Mouse (Mus musculus): ENCODE measurements at regions not wholly inside any gene's neighbourhood (a gene's known extent, or its start where the extent isn't known, plus 50 kb on each side); places are given as distances from the start of the nearest gene placed in this dataset.
A peak's percentile ranks its signal among the peaks of the same experiment; 100 is the strongest.
"Not testable (repeated sequence)": the region's sequence is repeated elsewhere in the genome, so short reads cannot be mapped to it uniquely, and the experiment has no call there.

DNA sequence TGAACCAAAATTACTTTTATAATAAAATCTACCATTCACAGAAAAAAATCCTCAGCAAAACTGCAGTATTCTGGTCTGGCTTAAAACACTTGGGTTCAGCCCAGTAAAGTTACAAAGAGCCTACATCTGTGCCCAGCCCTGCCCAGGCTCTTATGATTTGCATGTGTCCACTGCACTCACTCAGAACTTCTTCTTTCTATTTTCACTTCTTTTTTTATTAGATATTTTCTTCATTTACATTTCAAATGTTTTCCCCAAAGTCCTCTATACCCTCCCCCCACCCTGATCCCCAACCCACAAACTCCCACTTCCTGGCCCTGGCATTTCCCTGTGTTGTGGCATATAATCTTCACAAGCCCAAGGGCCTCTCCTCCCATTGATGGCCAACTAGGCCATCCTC lies 1442.4 kb upstream of the Tacstd2 start:
- no peak for DNase-seq (ENCODE audit: low spot score in 2 of 2)

DNA sequence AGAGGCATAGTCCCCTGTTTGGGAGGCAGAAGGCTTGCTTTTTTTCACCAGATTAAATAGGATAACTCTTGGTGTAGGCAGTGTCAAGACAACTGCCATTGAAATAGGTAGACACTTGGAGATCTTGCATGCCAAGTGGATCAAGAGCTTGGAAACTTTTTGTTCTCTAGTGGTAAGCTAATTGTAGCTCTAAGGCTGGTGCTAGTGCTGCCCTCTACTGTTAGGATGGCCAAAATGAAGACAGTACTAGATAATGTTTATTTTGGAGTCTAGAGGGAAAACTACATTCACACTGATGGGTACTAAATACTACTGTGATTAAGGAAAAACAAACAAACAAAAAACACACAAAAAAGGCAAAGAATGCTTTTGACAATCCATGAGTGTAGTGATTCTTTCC lies 1428.4 kb upstream of the Tacstd2 start:
- no peak for DNase-seq (ENCODE audit: low spot score in 2 of 2)

DNA sequence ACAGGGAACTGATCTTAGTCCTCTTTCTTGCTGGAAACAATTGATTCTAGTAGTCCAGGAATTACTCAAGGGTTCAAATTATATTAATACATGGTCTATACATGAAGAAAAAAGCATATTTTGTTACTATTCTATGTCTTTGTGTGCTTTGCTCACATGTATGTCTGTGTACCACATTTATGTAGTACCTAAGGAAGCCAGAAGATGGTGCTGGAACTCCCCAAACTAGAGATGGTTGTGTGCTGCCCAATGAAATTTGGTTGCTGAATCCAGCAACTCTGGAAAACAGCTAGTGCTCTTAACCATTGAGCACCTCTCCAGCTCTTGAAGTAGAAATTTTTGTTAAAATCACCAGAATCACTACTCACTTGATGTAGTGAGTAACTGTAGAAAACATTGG lies 1402.5 kb upstream of the Tacstd2 start:
- DNase-seq (ENCODE audit: low spot score in 2 of 2): not testable (repeated sequence)

DNA sequence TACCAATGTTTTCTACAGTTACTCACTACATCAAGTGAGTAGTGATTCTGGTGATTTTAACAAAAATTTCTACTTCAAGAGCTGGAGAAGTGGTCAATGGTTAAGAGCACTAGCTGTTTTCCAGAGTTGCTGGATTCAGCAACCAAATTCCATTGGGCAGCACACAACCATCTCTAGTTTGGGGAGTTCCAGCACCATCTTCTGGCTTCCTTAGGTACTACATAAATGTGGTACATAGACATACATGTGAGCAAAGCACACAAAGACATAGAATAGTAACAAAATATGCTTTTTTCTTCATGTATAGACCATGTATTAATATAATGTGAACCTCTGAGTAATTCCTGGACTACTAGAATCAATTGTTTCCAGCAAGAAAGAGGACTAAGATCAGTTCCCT lies 1396.3 kb upstream of the Tacstd2 start:
- not testable (repeated sequence) for DNase-seq (ENCODE audit: low spot score in 2 of 2)

DNA sequence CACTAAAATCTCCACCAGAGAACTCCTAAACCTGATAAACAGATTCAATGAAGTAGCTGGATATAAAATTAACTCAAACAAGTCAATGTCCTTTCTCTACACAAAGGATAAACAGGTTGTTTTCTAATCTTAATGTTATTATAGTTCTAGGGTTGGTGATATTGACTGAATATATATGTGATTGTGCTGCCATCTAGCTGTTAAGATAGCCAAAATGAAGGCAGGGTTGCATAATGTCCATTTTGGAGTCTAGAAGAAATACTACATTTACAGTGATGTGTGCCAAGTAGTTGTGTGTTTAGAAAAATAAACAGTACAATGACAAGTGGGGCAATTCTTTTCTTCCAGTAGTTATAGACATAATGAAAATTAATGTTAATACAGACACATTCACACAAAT lies 1379.9 kb upstream of the Tacstd2 start:
- no peak for DNase-seq (ENCODE audit: low spot score in 2 of 2)

DNA sequence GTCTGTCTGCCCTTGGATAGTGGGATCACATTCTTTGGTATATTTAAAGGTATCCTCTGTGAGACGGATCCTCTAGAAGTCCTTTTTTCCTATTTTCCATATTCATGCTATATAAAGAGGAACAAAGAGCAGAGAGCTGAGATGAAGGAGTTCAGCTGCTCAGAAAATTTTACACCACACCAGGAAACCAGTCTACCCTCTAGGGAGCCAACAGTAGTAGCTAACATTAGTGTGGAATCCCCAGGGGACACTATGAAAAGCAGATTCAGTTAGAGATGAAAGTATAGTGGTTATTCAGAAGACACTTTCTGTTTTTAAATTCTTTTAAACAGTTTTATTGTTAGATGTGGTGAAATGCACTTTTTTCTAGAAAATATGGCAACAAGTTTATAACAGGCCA lies 1348.5 kb upstream of the Tacstd2 start:
- DNase-seq (ENCODE audit: low spot score in 2 of 2): no peak

DNA sequence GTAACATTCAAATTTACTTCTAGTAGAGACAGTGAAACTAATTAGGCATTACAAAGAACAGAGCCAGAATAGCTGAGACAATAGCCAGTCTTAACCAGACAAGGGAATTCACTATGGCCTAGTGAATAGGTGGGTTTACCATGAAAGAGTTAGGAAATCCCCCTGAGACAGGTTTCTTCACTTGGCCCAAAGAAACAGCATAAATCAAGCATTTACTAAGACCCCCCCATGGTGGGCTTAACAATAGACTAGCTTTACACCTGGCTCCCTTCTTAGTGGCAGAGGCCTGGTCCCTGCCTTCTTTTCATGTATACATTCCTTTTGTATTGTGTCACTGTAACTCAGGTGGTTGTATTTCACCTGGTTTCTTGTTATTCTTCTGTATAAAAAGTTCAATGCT lies 1317.2 kb upstream of the Tacstd2 start:
- not testable (repeated sequence) for DNase-seq (ENCODE audit: low spot score in 2 of 2)

DNA sequence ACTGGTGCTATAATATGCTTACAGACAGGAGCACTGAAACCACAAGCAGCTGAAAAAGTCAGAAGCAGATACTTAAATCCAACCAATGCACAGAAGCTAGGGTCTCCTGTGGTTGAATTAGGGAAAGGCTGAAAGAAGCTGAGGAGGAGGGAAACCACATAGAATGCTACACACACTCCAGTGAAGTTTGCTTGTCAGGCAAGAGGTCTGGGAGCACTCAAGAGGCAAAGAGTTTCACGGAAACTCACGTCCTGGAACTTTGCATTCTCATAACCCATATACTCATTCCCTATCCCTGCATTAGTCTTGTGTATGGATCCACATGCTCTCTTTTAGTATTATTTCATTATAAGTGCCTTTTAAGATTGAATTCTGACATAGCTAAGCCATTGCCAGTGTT lies 1316.7 kb upstream of the Tacstd2 start:
- no peak for DNase-seq (ENCODE audit: low spot score in 2 of 2)

DNA sequence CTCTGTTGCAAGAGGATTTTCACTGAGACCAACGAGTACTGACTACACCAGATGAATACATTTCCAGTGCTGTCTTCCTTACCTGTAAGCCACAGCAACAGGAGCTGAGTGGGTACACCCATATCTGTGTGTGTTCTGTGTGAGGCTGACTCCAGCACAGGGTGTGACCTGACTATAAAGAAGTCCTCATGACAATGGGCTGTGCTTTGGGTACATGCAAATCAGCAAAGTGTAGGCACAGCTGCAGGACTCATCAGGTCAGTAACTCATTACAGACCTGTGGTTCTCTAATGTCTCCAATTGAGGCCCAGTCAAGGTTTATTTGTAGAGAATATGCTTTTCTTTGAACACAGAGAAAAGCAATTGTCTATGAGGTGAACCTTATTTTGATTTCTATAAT lies 1299.6 kb upstream of the Tacstd2 start:
- no peak for DNase-seq (ENCODE audit: low spot score in 2 of 2)

DNA sequence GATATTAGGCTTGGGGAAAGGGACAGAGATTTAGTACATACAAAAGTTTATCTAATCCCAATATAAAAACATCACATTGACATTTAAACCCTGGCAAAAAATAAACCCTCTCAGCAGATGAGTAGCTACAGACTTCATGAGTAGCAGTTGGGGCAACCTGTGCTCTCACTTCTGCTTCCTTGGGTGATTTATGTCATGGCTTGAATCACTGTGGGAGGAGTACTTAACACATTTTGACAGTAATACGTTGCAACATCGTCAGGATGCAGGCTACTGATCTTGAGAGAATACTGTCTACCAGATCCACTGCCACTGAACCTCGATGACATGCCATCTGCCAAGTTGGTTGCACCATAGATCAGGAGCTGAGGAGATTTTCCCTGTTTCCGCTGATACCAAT lies 1299.0 kb upstream of the Tacstd2 start:
- no peak for DNase-seq (ENCODE audit: low spot score in 2 of 2)

DNA sequence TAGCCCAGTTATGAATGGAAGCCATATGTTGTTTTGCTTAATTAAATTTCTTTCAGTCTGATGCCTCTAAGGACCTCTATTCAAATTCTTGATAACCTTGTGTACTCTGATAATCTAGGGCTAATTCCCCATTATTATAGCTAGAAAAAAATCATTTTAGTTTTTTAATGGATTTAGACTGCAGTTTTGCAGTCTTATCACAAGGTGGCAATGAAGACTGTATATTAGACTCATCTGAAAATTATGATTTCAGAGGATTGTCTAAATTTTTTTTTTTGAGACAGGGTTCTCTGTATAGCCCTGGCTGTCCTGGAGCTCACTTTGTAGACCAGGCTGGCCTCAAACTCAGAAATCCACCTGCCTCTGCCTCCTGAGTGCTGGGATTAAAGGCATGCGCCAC lies 1292.9 kb upstream of the Tacstd2 start:
- DNase-seq (ENCODE audit: low spot score in 2 of 2): not testable (repeated sequence)

DNA sequence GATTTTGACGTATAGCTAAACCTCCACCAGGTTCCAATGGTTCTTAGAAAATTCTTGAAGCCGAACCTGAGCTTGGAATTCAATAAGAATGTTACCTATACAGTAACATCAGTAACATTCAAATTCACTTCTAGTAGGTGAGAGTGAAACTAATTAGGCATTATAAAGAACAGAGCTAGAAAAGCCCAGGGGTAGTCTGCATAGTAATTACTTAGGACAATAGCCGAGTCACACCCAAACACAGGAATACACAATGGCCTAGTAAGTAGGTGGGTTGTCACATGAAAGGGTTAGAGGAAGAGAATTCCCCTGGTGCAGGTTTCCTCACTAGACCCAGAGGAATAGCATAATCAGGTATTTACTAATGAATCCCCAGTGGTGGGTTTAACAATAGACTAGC lies 1277.8 kb upstream of the Tacstd2 start:
- DNase-seq (ENCODE audit: low spot score in 2 of 2): no peak

DNA sequence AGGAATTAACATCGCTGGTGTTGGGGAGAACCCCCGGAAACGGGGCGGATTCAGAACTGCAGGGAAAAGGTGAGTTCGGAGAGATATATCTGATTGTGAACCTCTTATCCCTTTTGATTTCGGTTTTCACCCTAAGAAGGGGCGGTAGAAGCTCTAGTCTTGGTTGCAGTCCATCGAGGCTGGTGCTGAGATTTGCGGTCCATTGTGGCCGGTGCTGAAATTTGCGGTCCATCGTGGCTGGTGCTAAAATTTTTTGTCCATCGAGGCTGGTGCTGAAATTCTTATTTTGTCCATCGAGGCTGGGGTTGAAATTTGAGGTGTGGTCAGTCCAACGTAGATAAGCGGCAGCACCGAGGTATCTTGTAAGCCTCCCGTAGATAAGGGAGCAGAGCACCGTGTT lies 1263.6 kb upstream of the Tacstd2 start:
- DNase-seq (ENCODE audit: low spot score in 2 of 2): not testable (repeated sequence)

DNA sequence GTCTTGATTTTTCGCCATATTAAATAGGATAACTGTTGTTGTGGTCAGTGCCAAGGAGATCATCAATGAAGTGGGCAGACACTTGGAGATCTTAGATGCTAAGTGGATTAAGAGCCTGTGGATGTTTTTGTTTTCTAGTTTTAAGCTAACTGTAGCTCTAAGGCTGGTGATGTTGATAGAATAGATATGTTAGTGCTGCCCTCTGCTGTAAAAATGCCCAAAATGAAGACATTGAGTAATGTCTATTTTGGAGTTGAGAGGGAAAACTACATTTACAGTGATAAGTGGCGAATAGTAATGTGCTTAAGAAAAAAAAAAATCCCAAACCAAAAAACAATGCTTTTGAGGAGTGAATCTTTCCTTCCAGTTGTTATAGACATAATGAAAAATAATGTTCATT lies 1235.9 kb upstream of the Tacstd2 start:
- DNase-seq (ENCODE audit: low spot score in 2 of 2): no peak

DNA sequence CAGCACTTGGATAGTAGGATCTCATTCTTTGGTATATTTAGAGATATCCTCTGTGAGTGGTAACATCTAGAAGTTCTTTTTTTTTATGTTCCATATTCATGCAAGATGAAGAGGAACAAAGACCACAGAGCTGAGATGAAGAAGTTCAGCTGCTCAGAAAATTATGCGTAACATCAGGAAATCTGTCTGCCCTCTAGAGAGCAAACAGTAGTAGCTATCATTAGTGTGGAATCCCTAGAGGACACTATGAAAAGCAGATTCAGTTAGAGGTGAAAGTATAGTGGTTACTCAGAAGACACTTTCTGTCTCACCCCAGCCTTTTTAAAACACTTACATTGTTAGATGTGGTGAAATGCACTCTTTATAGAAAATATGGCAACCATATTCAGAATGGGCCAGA lies 1214.9 kb upstream of the Tacstd2 start:
- no peak for DNase-seq (ENCODE audit: low spot score in 2 of 2)

DNA sequence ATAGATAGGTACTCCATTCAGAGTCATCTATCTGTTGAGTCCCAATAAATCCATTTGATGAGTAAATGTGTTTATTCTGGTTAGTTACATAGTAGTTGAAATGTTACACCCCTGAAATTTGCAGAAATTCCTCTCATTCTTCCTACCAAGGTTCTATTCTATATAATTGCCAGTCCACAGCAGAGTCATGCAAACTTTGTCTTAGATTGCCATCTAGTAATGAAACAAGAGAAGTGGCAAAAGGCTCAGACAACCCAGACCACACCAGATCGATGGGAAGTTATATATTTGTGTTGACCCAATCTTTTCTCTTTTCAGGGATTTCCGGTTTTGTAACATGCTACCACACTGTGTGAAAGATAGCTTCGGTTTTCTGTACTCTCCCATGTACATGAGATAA lies 1214.1 kb upstream of the Tacstd2 start:
- DNase-seq (ENCODE audit: low spot score in 2 of 2): no peak

DNA sequence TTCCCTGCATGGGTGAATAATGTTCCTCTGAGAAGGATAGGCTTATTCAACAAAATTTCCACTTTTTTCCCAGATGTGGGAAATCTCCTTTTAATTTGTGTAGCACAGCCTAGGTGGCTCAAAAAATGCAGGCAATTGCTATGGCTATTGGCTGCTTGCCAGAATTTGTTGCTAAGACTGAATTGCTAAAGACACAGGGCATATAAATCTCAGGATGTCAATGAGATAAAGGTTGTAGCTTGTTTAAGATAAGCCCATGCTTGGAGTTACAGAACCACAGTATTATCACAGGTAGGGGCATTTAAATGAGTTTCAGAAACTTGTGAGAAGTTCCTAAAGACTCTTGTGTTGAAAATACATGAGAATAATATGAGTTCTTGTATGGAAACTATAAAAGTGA lies 1203.0 kb upstream of the Tacstd2 start:
- no peak for DNase-seq (ENCODE audit: low spot score in 2 of 2)

DNA sequence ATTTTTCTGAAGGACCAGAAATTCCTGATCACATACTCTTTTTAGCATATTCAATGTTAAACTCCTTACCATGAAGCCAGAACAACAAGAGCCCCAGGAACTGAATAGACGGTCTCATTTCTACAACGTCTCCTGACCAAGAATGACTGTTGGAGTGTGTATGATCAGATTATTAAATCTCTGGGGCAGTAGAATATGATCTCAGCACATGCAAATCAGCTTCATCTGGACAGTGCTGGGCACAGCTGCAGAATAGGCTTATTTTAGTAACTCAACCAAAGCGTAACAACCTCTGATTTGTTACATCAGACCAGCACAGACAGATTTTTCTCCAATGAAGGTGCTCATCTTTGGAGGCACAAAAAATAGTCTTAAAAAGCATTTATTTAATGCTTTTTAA lies 1201.1 kb upstream of the Tacstd2 start:
- DNase-seq (ENCODE audit: low spot score in 2 of 2): no peak

DNA sequence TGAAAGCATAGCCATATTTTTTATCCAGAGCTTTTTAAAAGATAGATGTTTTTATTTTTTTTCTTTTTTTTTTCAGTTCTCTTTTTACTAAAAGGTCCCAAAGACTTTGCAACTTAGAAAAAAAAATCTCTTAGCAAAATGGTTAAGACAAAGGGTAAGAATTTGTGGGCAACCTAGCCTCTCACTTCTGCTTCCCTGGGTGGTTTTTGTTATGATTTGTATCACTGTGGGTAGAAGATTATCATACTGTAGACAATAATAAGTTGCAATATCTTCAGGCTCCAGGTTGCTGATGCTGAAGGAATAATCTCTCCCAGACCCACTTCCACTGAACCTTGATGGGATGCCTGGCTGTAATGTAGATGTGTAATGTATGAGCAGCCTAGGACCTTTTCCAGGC lies 1200.5 kb upstream of the Tacstd2 start:
- DNase-seq (ENCODE audit: low spot score in 2 of 2): no peak

DNA sequence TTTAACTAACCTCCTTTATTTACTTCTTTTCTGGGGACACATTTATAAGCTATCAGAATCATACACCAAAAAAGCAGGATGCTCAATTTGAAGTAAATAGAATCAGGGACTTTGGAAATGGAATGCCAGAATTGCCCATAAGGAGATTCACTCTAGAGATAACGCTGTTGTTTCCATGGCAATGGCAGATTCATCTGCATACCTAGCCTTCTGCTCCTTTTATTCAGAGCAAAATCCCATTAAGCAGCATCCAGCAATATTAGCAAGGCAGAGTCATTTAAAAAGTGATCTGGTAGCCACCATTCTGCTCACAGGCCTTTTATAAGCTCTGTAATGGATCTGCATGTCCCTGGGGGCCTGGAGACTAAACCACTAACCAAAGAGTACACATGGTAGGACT lies 1175.5 kb upstream of the Tacstd2 start:
- DNase-seq (ENCODE audit: low spot score in 2 of 2): not testable (repeated sequence)

DNA sequence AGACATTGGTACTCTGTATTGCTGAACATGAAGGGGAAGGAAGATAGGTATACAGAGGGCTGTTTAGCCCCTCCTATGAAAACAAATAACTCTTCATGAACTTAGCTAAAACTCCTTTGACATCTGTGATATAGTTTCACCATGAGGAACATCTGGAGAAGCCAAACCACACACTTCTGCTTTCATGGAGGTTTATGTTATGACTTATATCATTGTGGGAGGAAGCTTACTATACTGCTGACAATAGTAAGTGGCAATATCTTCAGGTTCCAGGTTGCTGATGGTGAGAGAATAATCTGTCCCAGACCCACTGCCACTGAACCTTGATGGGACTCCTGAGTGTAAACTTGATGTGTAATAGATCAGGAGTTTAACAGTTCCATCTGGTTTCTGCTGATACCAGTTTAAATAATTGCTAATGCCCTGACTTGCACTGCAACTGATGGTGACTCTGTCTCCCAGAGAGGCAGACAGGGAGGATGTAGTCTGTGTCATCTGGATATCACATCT lies 1168.8 kb upstream of the Tacstd2 start:
- not testable (repeated sequence) for DNase-seq (ENCODE audit: low spot score in 2 of 2)

DNA sequence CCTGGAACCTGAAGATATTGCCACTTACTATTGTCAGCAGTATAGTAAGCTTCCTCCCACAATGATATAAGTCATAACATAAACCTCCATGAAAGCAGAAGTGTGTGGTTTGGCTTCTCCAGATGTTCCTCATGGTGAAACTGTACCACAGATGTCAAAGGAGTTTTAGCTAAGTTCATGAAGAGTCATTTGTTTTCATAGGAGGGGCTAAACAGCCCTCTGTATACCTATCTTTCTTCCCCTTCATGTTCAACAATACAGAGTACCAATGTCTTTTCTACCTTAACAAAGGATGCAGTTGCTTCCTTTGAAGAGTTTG lies 1145.2 kb upstream of the Tacstd2 start:
- DNase-seq (ENCODE audit: low spot score in 2 of 2): not testable (repeated sequence)

DNA sequence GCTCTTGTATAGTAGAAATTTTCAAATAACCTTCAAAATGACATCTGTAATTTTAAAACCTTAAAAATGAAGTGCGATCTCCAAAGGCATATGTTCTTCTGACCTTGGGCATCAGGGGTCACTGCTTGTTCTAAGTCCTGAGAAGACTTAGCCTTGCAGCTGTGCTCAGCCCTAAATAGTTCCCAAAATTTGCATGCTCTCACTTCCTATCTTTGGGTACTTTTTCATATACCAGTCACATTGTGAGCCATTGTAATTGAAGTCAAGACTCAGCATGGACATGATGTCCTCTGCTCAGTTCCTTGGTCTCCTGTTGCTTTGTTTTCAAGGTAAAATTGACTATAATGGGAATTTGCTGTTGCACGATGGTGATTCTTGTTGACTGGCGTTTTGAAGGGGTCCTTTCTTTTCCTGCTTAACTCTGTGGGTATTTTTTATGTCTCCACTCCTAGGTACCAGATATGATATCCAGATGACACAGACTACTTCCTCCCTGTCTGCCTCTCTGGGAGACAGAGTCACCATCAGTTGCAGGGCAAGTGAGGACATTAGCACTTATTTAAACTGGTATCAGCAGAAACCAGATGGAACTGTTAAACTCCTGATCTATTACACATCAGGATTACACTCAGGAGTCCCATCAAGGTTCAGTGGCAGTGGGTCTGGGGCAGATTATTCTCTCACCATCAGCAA lies 1144.6 kb upstream of the Tacstd2 start:
- peak in 1 of 2 experiments; percentile 12 for DNase-seq (ENCODE audit: low spot score in 2 of 2)

DNA sequence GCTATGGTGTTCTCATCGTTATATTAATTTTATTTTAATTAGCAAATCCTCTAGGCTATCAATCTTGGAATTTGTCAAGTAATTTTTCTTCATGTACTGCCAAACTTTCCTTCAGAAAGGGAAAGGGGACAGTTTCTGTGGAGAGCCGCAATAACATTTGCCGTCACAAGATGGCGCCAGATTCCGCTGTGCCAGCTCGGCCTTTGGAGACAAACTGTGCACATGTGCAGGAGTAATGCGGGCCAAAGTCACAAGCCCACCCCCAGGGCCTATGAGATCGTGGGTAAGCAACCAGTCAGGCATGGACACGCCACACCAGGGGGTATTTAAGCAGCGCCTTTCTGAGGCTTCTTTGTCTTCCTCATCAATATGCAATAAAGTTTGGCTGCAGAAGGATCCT lies 1132.8 kb upstream of the Tacstd2 start:
- DNase-seq (ENCODE audit: low spot score in 2 of 2): peak; percentile 15 to 62

Measured in spleen, postnatal 4 days (tissue).